Mouse (Mus musculus) bone marrow macrophage, adult 2 months (primary cell): ENCODE results near the gene Tenm4. TPM values are rescaled to one million over a fixed set of nuclear protein-coding genes. Genes with fewer than 3 reads are reported as not detected.

Experiments used
- H3K27ac ChIP-seq: 2 replicates; pipeline ENCODE4 v1.5.1; 2012; ENCODE audit warnings: low read depth, low read length; ENCODE audit not compliant: insufficient read depth
- H3K4me1 ChIP-seq: 2 replicates; pipeline ENCODE4 v1.6.1; 2012; ENCODE audit warnings: low read length; ENCODE audit not compliant: control insufficient read depth, insufficient read depth
- H3K4me3 ChIP-seq: 2 replicates; pipeline ENCODE4 v1.5.1; 2012; ENCODE audit warnings: mild to moderate bottlenecking, low read length, moderate library complexity; ENCODE audit not compliant: insufficient read depth
- CTCF ChIP-seq: IDR thresholded peaks from 2 replicates; pipeline ENCODE4 v1.5.1; 2012; ENCODE audit warnings: low read depth, mild to moderate bottlenecking, low read length, moderate library complexity
- POLR2A ChIP-seq: IDR thresholded peaks from 2 replicates; pipeline ENCODE4 v1.6.1; 2012; ENCODE audit warnings: mild to moderate bottlenecking, low read depth, low read length, borderline replicate concordance
- polyA plus RNA-seq: library from polyadenylated mRNA; stranded (reverse); fragments of >200 nt; gene quantifications from 2 replicates; pipeline ENCODE4 v1.2.4, GENCODE M21; 2012; ENCODE audit not compliant: missing spikeins, insufficient read depth, insufficient read length

The Tenm4 gene
- polyA plus RNA-seq, 1 experiment: not detected

DNA sequence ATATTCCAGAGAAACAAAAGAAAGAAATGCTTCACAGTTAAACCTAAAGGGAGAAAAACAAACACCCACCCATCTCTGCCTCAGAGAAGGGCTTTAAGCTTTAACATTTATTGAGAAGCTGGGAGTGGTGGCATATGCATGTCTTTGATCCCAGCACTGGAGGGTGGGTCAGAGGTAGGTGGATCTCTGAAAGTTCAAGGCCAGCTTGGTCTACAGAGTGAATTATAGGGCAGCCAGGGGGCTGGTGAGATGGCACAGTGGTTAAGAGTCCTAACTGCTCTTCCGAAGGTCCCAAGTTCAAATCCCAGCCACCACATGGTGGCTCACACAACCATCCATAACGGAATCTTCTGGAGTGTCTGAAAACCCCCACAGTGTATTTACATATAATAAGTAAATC lies 581.7 kb downstream of the Tenm4 start:
- Histone ChIP-seq H3K4me3 (no peak overlapping the region), H3K4me1 (no peaks in the 10 kb centered on the region), H3K27ac (no peak overlapping the region)
- no peak for TF ChIP-seq CTCF
- TF ChIP-seq POLR2A: no peak

DNA sequence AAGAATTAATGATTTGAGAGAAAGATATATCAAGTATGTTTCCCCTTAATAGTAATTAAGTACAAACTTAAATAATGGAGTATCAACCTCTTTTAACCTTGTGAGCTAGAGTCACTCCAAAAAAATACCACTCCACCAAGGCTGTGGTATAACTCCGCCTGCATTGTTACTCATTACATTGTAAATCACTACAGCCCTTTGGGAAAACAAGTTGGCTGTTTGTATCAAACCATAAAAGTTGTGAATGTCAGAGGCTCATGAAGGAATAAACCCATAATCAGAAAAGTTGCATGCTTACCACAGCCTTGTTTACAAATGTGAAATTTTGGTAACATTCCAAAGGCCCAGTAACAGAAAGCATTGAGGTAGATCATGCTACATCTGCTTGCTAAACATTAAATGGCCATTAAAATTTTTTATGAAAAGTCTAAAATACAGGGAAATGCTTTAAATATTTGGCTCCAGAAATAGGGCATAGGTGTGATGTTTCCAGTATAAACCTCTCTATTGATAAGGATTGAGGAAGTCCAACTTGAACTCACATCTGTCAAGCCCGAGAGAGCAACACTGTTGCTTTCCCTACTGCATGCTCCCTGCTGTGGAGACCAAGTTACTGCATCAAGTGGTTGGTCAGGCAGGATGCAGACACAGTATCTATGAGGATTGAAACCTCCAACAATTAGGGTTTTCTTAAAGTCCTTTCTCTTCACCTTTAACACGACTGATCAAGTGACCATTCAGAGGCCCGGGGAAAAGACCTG lies 582.5 kb downstream of the Tenm4 start:
- Histone ChIP-seq H3K4me3 (no peak overlapping the region), H3K4me1 (no peaks in the 10 kb centered on the region), H3K27ac (no peak overlapping the region)
- TF ChIP-seq POLR2A (no peak), CTCF (no peak)

DNA sequence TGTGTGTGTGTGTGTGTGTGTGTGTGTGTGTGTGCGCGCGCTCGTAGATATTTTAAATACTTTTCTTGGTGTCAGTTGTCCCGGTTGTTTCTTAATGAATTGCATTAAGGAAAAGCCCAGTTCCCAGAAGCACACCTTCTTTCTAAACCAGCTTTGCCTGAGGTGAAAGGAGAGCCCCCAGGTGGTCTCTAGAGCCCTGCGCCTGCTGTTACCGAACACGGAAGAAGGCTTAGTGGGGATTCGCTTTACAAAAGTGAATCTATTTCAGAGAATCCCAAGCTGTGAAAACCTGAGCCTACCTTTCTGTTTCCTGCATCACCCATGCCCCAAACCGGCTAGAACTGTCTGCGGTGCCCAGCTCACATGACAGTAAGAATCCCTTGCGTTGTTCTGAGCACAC lies 583.1 kb downstream of the Tenm4 start:
- no peak for TF ChIP-seq CTCF
- TF ChIP-seq POLR2A: no peak
- no peak overlapping the region for H3K27ac ChIP-seq
- H3K4me3 ChIP-seq: no peak overlapping the region
- no peaks in the 10 kb centered on the region for H3K4me1 ChIP-seq

DNA sequence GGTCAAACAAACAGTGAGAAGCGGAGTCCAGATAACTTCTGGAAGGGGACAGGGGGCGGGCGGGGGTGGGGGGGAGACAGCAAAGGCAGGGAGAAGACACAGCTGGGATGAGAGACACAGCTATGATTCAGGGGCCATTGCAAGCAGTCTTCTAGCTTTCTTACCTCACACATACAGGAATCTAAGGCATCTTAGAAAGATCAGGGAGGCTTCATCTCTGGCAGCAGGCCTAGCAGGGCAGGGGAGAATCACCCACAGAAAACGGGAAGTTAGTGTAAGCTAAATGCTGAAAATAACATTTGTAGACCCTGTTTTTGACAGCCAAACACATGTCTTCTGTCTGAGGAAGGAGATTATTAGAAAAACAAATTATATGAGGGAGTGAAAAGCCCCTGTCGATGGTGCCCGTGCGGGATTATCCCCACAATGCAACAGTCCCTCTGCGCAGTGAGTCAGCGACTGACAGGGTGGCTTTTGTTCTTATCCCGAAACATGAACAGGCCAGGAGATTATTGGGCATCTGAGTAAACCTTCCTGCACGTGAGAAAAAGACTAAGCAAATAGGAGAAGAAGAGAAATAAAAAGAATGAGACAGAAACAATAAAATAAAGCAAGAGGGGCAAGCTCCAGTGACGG lies 584.5 kb downstream of the Tenm4 start:
- H3K4me3 ChIP-seq: no peak overlapping the region
- no peaks in the 10 kb centered on the region for H3K4me1 ChIP-seq
- TF ChIP-seq CTCF: no peak
- no peak for TF ChIP-seq POLR2A
- no peak overlapping the region for H3K27ac ChIP-seq

DNA sequence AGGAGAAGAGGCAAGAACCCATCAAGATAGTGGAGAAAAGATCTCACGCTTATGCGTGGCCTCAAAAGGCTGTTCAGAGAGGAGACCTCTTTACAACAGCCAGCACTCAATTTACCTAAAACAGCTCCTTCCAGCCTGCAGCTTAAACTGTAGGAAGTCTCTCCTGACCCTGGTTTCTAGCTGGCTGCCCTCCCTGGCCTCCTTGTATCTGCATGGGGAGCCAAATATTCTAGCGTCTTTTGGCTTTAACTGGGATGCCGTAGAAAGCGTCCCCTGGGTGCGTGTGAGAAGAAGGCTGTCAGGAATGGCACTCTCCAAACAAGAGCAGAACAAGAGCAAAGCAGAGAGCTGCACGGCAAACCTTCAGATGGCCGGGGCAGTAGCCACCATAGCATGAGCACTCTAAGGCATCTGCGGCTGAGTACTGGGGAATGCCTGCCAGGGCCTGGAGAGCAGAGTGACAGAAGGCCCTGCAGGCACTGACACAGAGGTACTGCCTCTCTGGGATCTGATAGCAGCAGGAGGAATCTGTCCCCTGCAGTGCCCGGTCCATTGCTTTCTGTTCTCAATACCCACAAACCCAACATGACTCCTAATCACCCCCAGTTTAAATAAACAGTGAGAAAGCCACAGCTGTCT lies 585.2 kb downstream of the Tenm4 start:
- no peak overlapping the region for H3K4me3 ChIP-seq
- no peak for TF ChIP-seq CTCF
- TF ChIP-seq POLR2A: no peak
- no peaks in the 10 kb centered on the region for H3K4me1 ChIP-seq
- no peak overlapping the region for H3K27ac ChIP-seq

DNA sequence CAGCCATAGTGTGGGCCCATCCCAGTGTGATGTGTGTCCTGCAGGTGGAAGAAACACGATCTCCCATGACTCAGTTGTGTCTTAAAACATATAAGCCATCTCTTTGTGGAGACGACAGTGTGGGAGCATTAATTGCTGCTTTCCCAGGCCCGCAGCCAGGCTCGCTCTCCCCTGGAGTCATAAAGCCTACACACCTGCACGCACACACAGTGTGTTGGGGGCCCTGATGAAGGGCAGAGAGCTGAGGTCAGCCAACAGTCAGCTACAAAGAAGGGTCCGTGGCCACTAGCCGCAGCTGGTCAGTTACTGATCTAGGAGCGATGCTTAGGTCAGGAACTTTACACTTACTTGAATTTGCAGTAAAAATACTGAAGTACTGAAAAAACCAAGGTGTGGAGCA lies 586.0 kb downstream of the Tenm4 start:
- H3K27ac ChIP-seq: no peak overlapping the region
- H3K4me1 ChIP-seq: no peaks in the 10 kb centered on the region
- no peak overlapping the region for H3K4me3 ChIP-seq
- TF ChIP-seq POLR2A (no peak), CTCF (no peak)

DNA sequence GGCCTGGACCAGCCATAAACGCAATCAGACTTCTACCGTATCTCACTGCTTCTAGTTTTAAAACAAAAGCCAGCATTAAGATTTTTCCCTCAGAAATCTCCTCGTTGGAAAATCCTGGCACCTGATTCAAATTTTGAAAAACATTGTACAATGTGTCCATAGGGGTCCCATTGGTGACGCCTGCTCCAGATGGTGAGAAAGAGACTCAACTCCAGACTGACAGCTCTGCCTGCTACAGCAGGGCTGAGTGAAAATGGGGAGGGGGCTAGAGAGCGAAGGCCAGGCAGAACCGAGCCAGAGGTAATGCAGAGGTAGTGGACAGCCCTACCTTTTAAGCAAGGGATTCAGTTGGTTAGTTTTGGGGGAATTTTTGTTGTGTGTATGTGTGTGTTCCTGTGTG lies 589.2 kb downstream of the Tenm4 start:
- Histone ChIP-seq H3K27ac (no peak overlapping the region), H3K4me1 (no peaks in the 10 kb centered on the region), H3K4me3 (no peak overlapping the region)
- TF ChIP-seq CTCF (no peak), POLR2A (no peak)

DNA sequence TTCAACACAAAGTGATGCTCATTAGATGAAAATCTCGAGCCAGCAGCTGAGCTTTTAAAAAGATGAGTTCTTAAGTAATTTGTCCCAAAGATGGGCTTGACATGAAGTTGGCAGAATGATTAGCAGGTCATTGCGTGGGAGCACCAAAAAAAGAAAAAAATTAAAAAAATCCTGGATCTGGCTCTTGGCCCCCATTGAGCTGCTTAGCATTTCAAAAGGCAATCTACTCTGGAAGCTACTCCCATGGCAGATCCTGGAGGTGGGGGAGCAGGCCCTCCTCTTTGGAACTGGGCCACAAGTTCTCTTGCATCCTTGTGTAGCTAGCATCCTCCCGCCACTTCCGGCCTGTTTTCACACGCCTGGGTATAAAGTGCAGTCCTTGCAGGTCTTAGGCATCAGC lies 590.1 kb downstream of the Tenm4 start:
- H3K4me1 ChIP-seq: no peaks in the 10 kb centered on the region
- H3K4me3 ChIP-seq: no peak overlapping the region
- H3K27ac ChIP-seq: no peak overlapping the region
- TF ChIP-seq POLR2A (no peak), CTCF (no peak)

DNA sequence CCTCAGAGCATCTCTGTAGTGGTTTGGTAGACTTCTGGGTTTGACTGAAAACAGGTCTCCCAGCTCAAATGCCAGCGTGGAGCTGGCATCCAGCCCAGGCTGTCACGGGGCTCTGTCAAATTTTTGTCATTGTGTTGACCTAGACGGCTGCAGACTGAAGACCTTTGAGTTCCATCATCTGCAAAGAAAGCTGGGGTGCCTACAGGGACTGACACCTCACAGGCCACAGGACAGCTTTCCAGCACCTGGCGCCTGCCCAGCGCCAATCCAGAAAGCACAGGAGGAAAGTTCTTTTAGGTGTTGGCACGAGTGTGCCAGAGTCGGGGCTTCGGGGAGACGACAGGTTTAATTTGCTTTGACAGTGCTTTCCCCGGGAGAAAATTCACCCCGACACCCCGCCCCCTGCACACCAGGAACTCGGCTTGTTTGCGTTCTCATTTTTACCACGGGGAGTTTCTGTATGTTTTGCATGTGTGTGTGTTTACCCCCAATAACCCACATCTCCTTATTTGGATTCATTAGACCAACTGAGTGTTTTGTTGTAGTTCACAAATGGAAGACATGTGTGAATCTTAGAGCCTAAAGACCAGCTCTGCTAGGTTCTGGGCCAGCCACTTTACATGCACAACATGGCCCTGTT lies 594.4 kb downstream of the Tenm4 start:
- no peak for TF ChIP-seq CTCF
- TF ChIP-seq POLR2A: no peak
- no peaks in the 10 kb centered on the region for H3K4me1 ChIP-seq
- H3K27ac ChIP-seq: no peak overlapping the region
- H3K4me3 ChIP-seq: no peak overlapping the region
